Mouse (Mus musculus) spleen, postnatal 10 days (tissue): ENCODE measurements around the gene Dffa.
A peak's percentile ranks its signal among the peaks of the same experiment; 100 is the strongest.
"Not testable (repeated sequence)": the region's sequence is repeated elsewhere in the genome, so short reads cannot be mapped to it uniquely, and the experiment has no call there.

ENCODE experiments used
- DNase-seq, 2 experiments: peaks; one replicate each; pipeline ENCODE4 v3.0.0; 2021 to 2022; ENCODE audit warnings: low spot score in 2 of 2

Gene Dffa

GRCm38 (mm10) chr4:149098571-149098970 lies 5.4 kb upstream of the Dffa start:
- no peak for DNase-seq

- DNase-seq, result peak; percentile 84 to 94
Measured at GRCm38 (mm10) chr4:149099369-149100017, 4.5 kb upstream of the Dffa start, which contains the start of gene Pex14. Gene Pex14, minus strand, starts transcription at chr4:149099876.

- not testable (repeated sequence) for DNase-seq
Measured at GRCm38 (mm10) chr4:149100449-149100848, 3.5 kb upstream of the Dffa start.

- DNase-seq, result no peak
Measured at GRCm38 (mm10) chr4:149101456-149101855, 2.5 kb upstream of the Dffa start.

GRCm38 (mm10) chr4:149119978-149120562 lies 16.1 kb downstream of the Dffa start:
- DNase-seq, result not testable (repeated sequence)

GRCm38 (mm10) chr4:149123432-149123831 lies 19.5 kb downstream of the Dffa start:
- no peak for DNase-seq

GRCm38 (mm10) chr4:149125341-149126114 lies 21.6 kb downstream of the Dffa start:
- no peak for DNase-seq

GRCm38 (mm10) chr4:149126115-149126509 lies 22.2 kb downstream of the Dffa start:
- DNase-seq, result no peak

GRCm38 (mm10) chr4:149126663-149127062 lies 22.7 kb downstream of the Dffa start, which contains the start of gene Cort:
Gene Cort, minus strand, starts transcription at chr4:149126763.
- DNase-seq, result no peak

- no peak for DNase-seq
Measured at GRCm38 (mm10) chr4:149128467-149128866, 24.5 kb downstream of the Dffa start.

GRCm38 (mm10) chr4:149131021-149131752 lies 27.2 kb downstream of the Dffa start:
- DNase-seq, result no peak

- peak in 1 of 2 experiments; percentile 68 for DNase-seq
Measured at GRCm38 (mm10) chr4:149131789-149132565, 28.0 kb downstream of the Dffa start.

GRCm38 (mm10) chr4:149133395-149133794 lies 29.4 kb downstream of the Dffa start:
- DNase-seq, result no peak

- no peak for DNase-seq
Measured at GRCm38 (mm10) chr4:149136116-149136850, 32.3 kb downstream of the Dffa start.

GRCm38 (mm10) chr4:149136982-149137770 lies 33.2 kb downstream of the Dffa start, which contains the start of gene Cenps:
Gene Cenps, minus strand, starts transcription at chr4:149137629.
- peak; percentile 94 to 96 for DNase-seq

- no peak for DNase-seq
Measured at GRCm38 (mm10) chr4:149138515-149138914, 34.6 kb downstream of the Dffa start.

GRCm38 (mm10) chr4:149143594-149143993 lies 39.6 kb downstream of the Dffa start:
- no peak for DNase-seq

- DNase-seq, result peak; percentile 58 to 80
Measured at GRCm38 (mm10) chr4:149144459-149144858, 40.5 kb downstream of the Dffa start.

- DNase-seq, result no peak
Measured at GRCm38 (mm10) chr4:149145151-149145550, 41.2 kb downstream of the Dffa start.
